Mouse (Mus musculus): ENCODE results near the gene Serp2.

Serp2 gene

GRCm38 (mm10) chr14:76527030-76527719 is 29.5 kb downstream of the Serp2 start:
- CTCF ChIA-PET, result interaction anchor here (0.7 kb wide), 1 partner anchor 120 kb away, joined by 22 read pairs; no protein-coding TSS in a partner anchor

DNA sequence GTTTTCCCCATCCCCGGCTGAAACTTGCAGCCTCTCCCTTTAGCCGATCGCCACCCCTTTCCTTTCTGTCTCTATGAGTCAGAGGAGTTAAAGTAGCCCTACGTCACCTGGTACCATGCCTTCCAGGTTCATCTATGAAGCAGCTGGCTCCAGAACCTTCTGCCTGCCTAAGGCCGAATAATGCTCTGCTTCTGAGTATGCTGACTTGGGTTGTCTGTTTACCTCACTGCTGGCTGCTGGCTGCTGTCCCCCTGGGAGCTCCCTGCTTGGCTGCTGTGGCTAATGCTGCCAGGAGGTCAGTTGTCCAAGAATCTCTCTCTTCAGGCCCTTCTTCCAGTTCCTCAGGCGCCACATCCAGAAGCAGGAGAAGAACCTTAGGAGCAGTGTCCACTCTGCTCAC is 30.2 kb downstream of the Serp2 start:
- CTCF ChIA-PET, result no interaction called here

- CTCF ChIA-PET, result no interaction called here
Observed at GRCm38 (mm10) chr14:76523344-76523743, 33.3 kb downstream of the Serp2 start.

DNA sequence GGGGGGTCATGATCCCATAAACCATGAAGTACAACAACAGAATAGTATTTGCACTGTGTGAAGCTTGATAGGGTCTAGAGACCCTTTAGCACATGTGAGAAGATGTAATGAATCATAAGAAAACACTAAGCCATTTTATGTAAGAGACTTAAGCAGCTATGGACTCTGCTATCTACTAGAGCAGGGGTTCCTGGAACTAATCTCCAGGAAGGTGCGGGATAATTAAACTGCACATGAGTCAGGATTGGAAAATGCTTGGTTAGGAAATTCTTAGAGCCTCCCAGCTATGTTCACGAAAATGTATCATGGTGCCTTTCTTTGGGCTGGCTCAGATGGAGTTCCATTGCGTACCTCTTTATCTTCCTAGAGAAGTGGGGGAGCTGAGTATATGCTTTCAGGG is 35.4 kb downstream of the Serp2 start:
- CTCF ChIA-PET, result no interaction called here

GRCm38 (mm10) chr14:76520606-76521005 is 36.1 kb downstream of the Serp2 start:
- CTCF ChIA-PET, result no interaction called here

GRCm38 (mm10) chr14:76518217-76518616 is 38.5 kb downstream of the Serp2 start:
- CTCF ChIA-PET, result no interaction called here

- CTCF ChIA-PET, result no interaction called here
Observed at GRCm38 (mm10) chr14:76515620-76516019, 41.1 kb downstream of the Serp2 start.

DNA sequence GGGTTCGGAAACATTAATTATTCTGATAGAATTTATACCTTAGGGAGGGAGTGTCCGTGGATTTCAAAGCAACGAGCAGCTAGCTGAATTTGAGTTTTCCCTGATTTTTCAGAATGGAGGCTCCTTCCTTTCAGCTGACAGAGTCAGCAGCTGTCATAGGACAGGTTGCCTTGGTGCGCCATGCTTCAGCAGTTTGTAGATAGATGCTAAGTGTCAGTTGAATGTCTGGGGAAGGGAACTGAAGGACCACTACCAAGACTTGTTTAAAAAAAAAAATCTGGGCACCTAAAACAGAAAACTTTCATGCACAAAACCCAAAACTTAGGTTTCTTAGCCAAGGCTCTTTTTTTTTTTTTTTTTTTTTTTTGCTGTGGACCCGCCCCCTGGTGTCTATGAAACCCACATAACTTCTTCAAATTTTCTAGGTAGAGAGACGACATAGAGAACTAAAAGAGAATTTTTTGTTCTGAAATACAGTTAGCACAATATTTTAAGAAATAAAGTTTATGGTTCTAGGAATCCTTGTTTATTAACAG is 42.6 kb downstream of the Serp2 start:
- CTCF ChIA-PET, result no interaction called here

DNA sequence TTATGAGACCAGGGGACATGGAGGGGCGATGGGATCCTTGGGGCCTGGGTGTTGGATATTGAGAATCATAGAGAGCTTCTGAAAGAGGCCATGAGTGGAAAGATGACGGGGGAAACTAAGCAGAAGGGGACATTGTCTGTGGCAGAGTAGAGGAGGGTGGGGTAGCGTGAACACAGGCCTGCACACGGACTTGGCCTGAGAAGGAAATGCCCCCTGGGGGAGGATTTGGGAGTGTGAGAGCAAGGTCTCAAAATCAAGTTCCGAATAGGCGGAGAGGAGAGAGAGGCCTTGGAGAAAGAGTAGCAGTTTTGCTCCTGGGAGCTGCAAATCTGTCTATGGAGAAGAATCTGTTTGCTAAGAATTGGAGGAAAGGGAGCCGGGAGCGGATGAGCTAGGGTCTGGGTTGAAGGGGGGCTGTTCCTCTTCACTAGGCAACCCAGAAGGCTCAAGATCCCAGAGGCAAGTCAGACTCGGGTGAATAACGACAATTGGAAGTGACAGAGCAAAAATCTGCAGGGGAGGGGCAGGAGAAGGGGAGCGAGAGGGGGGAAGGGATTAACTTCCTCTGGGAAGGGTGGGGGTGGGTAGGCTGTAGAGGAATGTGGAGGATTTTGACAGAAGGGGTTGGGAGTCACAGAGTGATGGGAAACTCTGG is 43.2 kb downstream of the Serp2 start:
- CTCF ChIA-PET, result no interaction called here

GRCm38 (mm10) chr14:76511971-76512370 is 44.7 kb downstream of the Serp2 start:
- CTCF ChIA-PET, result no interaction called here

GRCm38 (mm10) chr14:76508701-76509100 is 48.0 kb downstream of the Serp2 start:
- CTCF ChIA-PET, result interaction anchor here (0.6 kb wide), 1 partner anchor 368 kb away, joined by 3 read pairs; no protein-coding TSS in a partner anchor

DNA sequence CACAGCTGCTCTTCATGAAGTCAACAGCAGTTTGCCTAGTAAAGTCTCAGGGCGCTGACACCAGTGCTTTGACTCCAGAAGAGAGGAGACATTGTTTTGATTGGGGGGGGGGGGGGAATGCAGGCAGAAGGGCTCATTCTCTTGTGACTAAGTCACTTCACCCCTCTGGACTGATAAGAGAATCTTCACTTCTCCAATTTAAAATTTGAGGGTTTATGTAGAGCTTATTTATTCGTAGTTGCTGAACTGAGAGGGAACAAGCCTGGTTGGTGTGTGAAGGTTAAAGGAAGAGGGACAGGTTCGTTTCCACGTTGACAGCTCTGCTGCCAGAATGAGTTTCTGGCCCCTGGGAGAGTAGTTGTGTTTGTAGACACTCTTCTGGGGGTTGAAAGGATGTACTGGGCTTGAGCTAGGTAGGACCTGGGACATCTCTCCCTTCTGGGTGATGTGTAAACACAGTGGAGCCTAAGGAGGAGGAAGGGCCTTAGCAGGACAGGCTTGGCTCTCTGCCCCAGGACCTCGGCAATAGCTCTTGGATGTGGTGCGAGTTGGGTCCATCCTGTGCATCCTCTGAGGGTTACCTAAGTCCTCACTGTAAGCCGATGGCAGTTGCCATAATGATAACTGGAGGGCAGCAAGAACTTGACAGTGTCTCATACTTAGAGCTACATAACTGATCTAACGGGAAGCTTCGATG is 48.7 kb downstream of the Serp2 start:
- CTCF ChIA-PET, result interaction anchor here (0.6 to 2.0 kb wide), 3 partner anchors 27 to 368 kb away, joined by 3 to 8 read pairs (median 5); no protein-coding TSS in a partner anchor

DNA sequence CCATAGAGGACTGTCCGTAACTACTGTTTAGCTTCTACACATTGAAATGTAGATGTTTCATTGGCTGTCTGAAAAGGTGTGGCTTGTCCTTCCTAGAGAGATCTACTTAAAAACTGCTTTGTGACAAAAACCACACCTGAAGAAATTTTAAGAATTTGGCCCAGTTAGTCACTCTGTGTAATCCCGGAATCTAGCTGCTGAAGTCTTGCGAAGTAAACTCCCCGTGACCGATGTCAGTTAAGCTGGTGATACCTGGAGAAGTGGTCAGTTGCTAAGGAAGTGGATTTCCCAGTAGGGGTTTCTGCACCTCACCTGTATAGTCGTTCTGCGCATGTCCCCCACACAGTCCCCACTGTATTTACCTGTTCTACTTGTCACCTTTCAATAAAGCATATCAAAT is 49.3 kb downstream of the Serp2 start:
- CTCF ChIA-PET, result interaction anchor here (0.6 to 2.0 kb wide), 2 partner anchors 26 to 368 kb away, joined by 5 to 8 read pairs; no protein-coding TSS in a partner anchor

- CTCF ChIA-PET, result interaction anchor here (2.0 kb wide), 1 partner anchor 369 kb away, joined by 8 read pairs; no protein-coding TSS in a partner anchor
Observed at GRCm38 (mm10) chr14:76506425-76507205, 50.1 kb downstream of the Serp2 start.

DNA sequence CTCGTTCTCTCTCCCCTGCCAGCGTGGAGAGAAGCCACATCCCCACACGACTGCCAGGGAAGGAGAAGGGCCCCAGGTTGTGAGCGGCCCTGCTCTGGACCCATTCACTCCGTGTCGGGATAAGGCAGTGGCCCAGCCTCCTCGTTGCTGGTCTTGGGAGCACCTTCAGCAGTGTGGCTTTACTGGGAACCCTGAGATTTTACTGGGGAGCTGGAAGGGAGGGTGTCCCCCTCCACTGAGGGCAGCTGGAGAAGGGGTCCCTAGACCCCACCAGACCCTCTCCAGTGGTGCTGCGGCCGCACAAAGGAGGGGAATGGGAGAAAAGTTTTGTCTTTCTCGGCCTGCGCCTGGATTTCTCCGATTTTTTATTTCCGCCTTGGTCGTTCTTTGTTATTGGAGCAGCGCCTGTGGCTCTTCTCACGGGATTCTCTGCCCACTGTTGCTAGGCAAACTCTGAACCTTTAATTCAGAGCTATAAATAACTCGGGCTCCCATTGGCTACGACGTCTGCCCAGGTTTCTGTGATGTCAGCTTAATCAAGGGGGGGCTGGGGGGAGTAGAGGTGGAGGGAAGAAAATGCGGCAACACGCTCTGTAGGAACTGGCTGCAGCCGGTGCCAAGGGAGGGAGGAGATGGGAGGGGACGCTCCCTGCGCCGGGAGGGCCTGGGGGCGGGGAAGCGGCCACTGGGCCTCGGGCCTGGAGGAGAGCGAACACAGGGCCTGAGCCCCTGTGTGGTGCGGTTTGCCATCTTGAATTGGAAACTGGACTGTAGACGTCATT is 51.1 kb downstream of the Serp2 start:
- CTCF ChIA-PET, result interaction anchor here (0.5 to 0.6 kb wide), 2 partner anchors 189 to 675 kb away, joined by 3 to 7 read pairs; no protein-coding TSS in a partner anchor

- CTCF ChIA-PET, result interaction anchor here (0.6 kb wide), 1 partner anchor 190 kb away, joined by 7 read pairs; no protein-coding TSS in a partner anchor
Observed at GRCm38 (mm10) chr14:76505101-76505438, 51.6 kb downstream of the Serp2 start.

DNA sequence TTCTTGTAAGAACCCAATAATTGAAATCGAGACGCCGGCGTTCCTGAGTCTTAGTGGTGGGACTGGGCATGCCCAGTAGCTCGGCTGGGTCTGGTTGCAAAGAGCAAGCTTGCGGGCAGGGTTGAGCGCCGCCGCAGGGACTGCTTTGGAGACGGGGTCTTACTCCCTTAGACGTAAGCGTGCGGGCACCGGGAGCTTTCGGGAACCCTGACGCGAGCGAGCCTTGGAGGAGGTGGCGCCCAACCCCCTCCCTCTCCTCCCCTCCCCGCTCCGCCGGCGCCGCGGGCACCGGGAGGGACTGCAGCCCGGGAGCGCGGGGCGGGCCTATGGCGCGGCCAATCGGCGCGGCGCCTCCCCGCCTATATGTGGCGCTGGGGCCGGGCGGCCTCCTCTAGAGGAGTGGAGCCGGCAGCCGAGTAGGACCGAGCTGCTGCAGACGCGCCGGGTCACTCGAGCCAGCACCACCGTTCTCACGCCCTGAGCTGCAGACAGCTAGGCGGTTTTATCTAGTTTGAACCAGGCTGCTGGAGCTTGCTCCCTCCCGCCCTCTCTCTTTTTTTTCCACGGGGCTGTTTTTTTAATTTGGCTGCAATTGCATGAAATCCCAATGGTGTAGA is 52.5 kb downstream of the Serp2 start:
- CTCF ChIA-PET, result no interaction called here

GRCm38 (mm10) chr14:76503231-76503851 is 53.3 kb downstream of the Serp2 start:
- CTCF ChIA-PET, result no interaction called here

DNA sequence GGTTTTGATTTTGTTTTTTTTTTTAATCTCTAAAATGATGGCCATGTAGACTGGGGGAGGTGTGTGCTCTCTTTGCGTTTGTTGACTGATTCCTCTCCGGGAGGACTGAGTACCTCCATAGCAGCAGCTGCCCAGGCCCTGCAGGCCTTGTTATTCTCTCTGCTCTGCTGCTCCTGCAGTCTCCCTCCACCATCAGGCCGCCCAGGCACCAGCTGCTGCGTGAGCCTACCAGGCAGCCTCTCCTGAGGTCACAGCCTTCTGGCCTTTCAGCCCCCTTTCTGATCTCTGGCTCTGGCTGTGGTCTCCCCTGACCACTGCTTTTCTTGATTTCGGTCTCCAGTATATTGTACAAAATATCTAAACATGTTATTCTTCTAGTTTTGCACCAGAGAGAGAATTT is 56.7 kb downstream of the Serp2 start:
- CTCF ChIA-PET, result no interaction called here

GRCm38 (mm10) chr14:76499492-76499891 is 57.2 kb downstream of the Serp2 start:
- CTCF ChIA-PET, result no interaction called here

Data from spleen, embryonic (tissue).